Comparison of ENCODE assay signal across 15 mouse cellular contexts in the genomic region with DNA sequence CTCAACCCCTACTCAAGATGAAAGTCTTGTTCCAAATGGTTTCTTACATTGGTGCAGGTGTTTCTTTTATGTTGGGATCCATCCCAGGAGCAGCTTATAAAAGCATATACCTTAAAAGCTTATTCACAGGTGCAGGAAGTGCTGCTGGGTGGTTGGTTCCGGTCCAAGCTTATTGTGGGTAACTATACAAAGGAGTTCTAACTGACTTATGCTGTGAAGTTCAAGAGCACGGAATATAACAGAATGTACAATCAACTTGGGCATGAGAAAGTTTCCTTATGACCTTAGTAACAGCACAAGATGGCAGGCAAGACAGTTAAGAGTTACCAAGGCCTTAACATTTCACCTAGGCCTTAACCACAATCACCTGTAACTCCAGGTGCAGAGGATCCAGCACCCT.
"Had no signal": no experiment of that assay in that cellular context is flagged by ENCODE, and none has a peak within 500 bp of the region (broad histone marks: within the 10 kb centered on the region; RNA-seq: fewer than 3 reads in every experiment).

No protein-coding gene starts in this region.

- H3K27me3 ChIP-seq: liver, embryonic 12.5 days; midbrain, embryonic 12.5 days; neural tube, embryonic 12.5 days had no signal

- H3K9ac ChIP-seq: liver, embryonic 12.5 days; liver, embryonic 14.5 days; lung, embryonic 14.5 days; midbrain, embryonic 12.5 days; neural tube, embryonic 12.5 days had no signal

- DNase-seq: lung, adult 18-20 months; lung, embryonic 14.5 days; lung, postnatal 10 days; lung, postnatal 4 days; midbrain, embryonic 14.5 days; right cerebral cortex, postnatal 25 days; right cerebral cortex, postnatal 4 days; spleen, adult 18-20 months had no signal

- H3K27ac ChIP-seq: liver, embryonic 12.5 days; liver, embryonic 14.5 days; midbrain, embryonic 10.5 days; midbrain, embryonic 12.5 days; neural tube, embryonic 12.5 days had no signal

- ATAC-seq: liver, embryonic 12.5 days; midbrain, embryonic 16.5 days had no signal

- H3K36me3 ChIP-seq: liver, embryonic 12.5 days; midbrain, embryonic 10.5 days; midbrain, embryonic 12.5 days; neural tube, embryonic 12.5 days had no signal

- H3K4me3 ChIP-seq: liver, embryonic 12.5 days; midbrain, embryonic 10.5 days; midbrain, embryonic 12.5 days; myocyte; neural tube, embryonic 12.5 days had no signal

- H3K9me3 ChIP-seq: liver, embryonic 12.5 days; midbrain, embryonic 10.5 days; midbrain, embryonic 12.5 days; neural tube, embryonic 12.5 days had no signal

- H3K4me2 ChIP-seq: liver, embryonic 12.5 days; lung, embryonic 14.5 days; midbrain, embryonic 12.5 days; neural tube, embryonic 12.5 days had no signal
